Mouse (Mus musculus): ENCODE results near the gene Slc38a9. TPM values are rescaled to one million over a fixed set of nuclear protein-coding genes. Genes with fewer than 3 reads are reported as not detected.

Slc38a9 gene
- polyA plus RNA-seq, 1 experiment = 8.2 TPM

- no peaks in the 10 kb centered on the region for H3K36me3 ChIP-seq (ENCODE audit: control insufficient read depth, insufficient read depth, low read length)
- 0 out of 2 replicates have a peak, but pooled peaks cover 3% of the 10 kb centered on the region for H3K4me1 ChIP-seq (ENCODE audit: control insufficient read depth, insufficient read depth, low read length)
- 36% methylated on average over 1 of the region's 1 CpGs for WGBS
- peak overlapping the region; percentile 85 for H3K27ac ChIP-seq (ENCODE audit: insufficient read depth, low read depth, low read length)
- no peaks in the 10 kb centered on the region for H3K27me3 ChIP-seq (replicated peaks; ENCODE audit: control insufficient read depth, insufficient read depth, low read length)
- peak; percentile 75 for DNase-seq
- TF ChIP-seq POLR2A (IDR thresholded peaks at IDR 0.05; ENCODE audit: low read depth, low read length) (no peak), CTCF (conservative IDR thresholded peaks at IDR 0.05; ENCODE audit: insufficient read depth, insufficient read length, low read depth, low read length) (no peak)
- H3K4me3 ChIP-seq (ENCODE audit: insufficient read depth, low read depth, low read length) = no peak overlapping the region
Measured at GRCm38 (mm10) chr13:112760538-112760881, 100.0 kb downstream of the Slc38a9 start.

GRCm38 (mm10) chr13:112761787-112762186, 101.2 kb downstream of the Slc38a9 start:
- H3K27ac ChIP-seq (ENCODE audit: insufficient read depth, low read depth, low read length) = peak overlapping the region; percentile 96
- WGBS = 32% methylated on average over 1 of the region's 1 CpGs
- H3K27me3 ChIP-seq (replicated peaks; ENCODE audit: control insufficient read depth, insufficient read depth, low read length) = no peaks in the 10 kb centered on the region
- TF ChIP-seq CTCF (conservative IDR thresholded peaks at IDR 0.05; ENCODE audit: insufficient read depth, insufficient read length, low read depth, low read length) (no peak), POLR2A (IDR thresholded peaks at IDR 0.05; ENCODE audit: low read depth, low read length) (no peak)
- H3K4me3 ChIP-seq (ENCODE audit: insufficient read depth, low read depth, low read length) = no peak overlapping the region
- no peaks in the 10 kb centered on the region for H3K36me3 ChIP-seq (ENCODE audit: control insufficient read depth, insufficient read depth, low read length)
- DNase-seq = peak; percentile 79
- 0 out of 2 replicates have a peak, but pooled peaks cover 3% of the 10 kb centered on the region for H3K4me1 ChIP-seq (ENCODE audit: control insufficient read depth, insufficient read depth, low read length)

GRCm38 (mm10) chr13:112762548-112762947, 102.0 kb downstream of the Slc38a9 start:
- WGBS = 22% methylated on average over 4 of the region's 4 CpGs

GRCm38 (mm10) chr13:112763531-112764091, 103.1 kb downstream of the Slc38a9 start:
- 46% methylated on average over 10 of the region's 10 CpGs for WGBS
- H3K4me3 ChIP-seq (ENCODE audit: insufficient read depth, low read depth, low read length) = no peak overlapping the region
- H3K36me3 ChIP-seq (ENCODE audit: control insufficient read depth, insufficient read depth, low read length) = no peaks in the 10 kb centered on the region
- TF ChIP-seq CTCF (conservative IDR thresholded peaks at IDR 0.05; ENCODE audit: insufficient read depth, insufficient read length, low read depth, low read length) = no peak
- no peaks in the 10 kb centered on the region for H3K27me3 ChIP-seq (replicated peaks; ENCODE audit: control insufficient read depth, insufficient read depth, low read length)
- H3K4me1 ChIP-seq (ENCODE audit: control insufficient read depth, insufficient read depth, low read length) = 0 out of 2 replicates have a peak, but pooled peaks cover 3% of the 10 kb centered on the region
- DNase-seq = peak; percentile 88
- H3K27ac ChIP-seq (ENCODE audit: insufficient read depth, low read depth, low read length) = peak overlapping the region; percentile 91

More at GRCm38 (mm10) chr13:112762548-112762947, 102.0 kb downstream of the Slc38a9 start:
- Histone ChIP-seq H3K4me1 (ENCODE audit: control insufficient read depth, insufficient read depth, low read length) (0 out of 2 replicates have a peak, but pooled peaks cover 3% of the 10 kb centered on the region), H3K4me3 (ENCODE audit: insufficient read depth, low read depth, low read length) (no peak overlapping the region), H3K27ac (ENCODE audit: insufficient read depth, low read depth, low read length) (peak overlapping the region; percentile 91), H3K36me3 (ENCODE audit: control insufficient read depth, insufficient read depth, low read length) (no peaks in the 10 kb centered on the region), H3K27me3 (replicated peaks; ENCODE audit: control insufficient read depth, insufficient read depth, low read length) (no peaks in the 10 kb centered on the region)
- no peak for TF ChIP-seq POLR2A (IDR thresholded peaks at IDR 0.05; ENCODE audit: low read depth, low read length)
- TF ChIP-seq CTCF (conservative IDR thresholded peaks at IDR 0.05; ENCODE audit: insufficient read depth, insufficient read length, low read depth, low read length) = no peak
- peak; percentile 68 for DNase-seq

GRCm38 (mm10) chr13:112764556-112764955, 104.0 kb downstream of the Slc38a9 start:
- 59% methylated on average over 5 of the region's 5 CpGs for WGBS
- Histone ChIP-seq H3K27me3 (replicated peaks; ENCODE audit: control insufficient read depth, insufficient read depth, low read length) (no peaks in the 10 kb centered on the region), H3K4me1 (ENCODE audit: control insufficient read depth, insufficient read depth, low read length) (0 out of 2 replicates have a peak, but pooled peaks cover 3% of the 10 kb centered on the region), H3K27ac (ENCODE audit: insufficient read depth, low read depth, low read length) (peak overlapping the region; percentile 94), H3K36me3 (ENCODE audit: control insufficient read depth, insufficient read depth, low read length) (no peaks in the 10 kb centered on the region), H3K4me3 (ENCODE audit: insufficient read depth, low read depth, low read length) (no peak overlapping the region)
- DNase-seq = peak; percentile 89
- TF ChIP-seq CTCF (conservative IDR thresholded peaks at IDR 0.05; ENCODE audit: insufficient read depth, insufficient read length, low read depth, low read length) = no peak
- no peak for TF ChIP-seq POLR2A (IDR thresholded peaks at IDR 0.05; ENCODE audit: low read depth, low read length)

- 72% methylated on average over 3 of the region's 3 CpGs for WGBS
- no peak for TF ChIP-seq POLR2A (IDR thresholded peaks at IDR 0.05; ENCODE audit: low read depth, low read length)
- no peak for TF ChIP-seq CTCF (conservative IDR thresholded peaks at IDR 0.05; ENCODE audit: insufficient read depth, insufficient read length, low read depth, low read length)
- H3K4me1 ChIP-seq (ENCODE audit: control insufficient read depth, insufficient read depth, low read length) = peaks cover 7% of the 10 kb centered on the region; the same call in 1 of the 2 replicates
- no peak overlapping the region for H3K4me3 ChIP-seq (ENCODE audit: insufficient read depth, low read depth, low read length)
- H3K36me3 ChIP-seq (ENCODE audit: control insufficient read depth, insufficient read depth, low read length) = no peaks in the 10 kb centered on the region
- H3K27ac ChIP-seq (ENCODE audit: insufficient read depth, low read depth, low read length) = peak overlapping the region; percentile 94
- peak; percentile 66 for DNase-seq
- H3K27me3 ChIP-seq (replicated peaks; ENCODE audit: control insufficient read depth, insufficient read depth, low read length) = no peaks in the 10 kb centered on the region
Measured at GRCm38 (mm10) chr13:112765654-112766053, 105.1 kb downstream of the Slc38a9 start.

- H3K4me1 ChIP-seq (ENCODE audit: control insufficient read depth, insufficient read depth, low read length) = peaks cover 9% of the 10 kb centered on the region
- WGBS = 18% methylated on average over 11 of the region's 11 CpGs
- H3K4me3 ChIP-seq (ENCODE audit: insufficient read depth, low read depth, low read length) = no peak overlapping the region
- H3K27ac ChIP-seq (ENCODE audit: insufficient read depth, low read depth, low read length) = peak overlapping the region; percentile 91
- peak; percentile 54 for DNase-seq
- H3K36me3 ChIP-seq (ENCODE audit: control insufficient read depth, insufficient read depth, low read length) = no peaks in the 10 kb centered on the region
- no peaks in the 10 kb centered on the region for H3K27me3 ChIP-seq (replicated peaks; ENCODE audit: control insufficient read depth, insufficient read depth, low read length)
- TF ChIP-seq CTCF (conservative IDR thresholded peaks at IDR 0.05; ENCODE audit: insufficient read depth, insufficient read length, low read depth, low read length) (no peak), POLR2A (IDR thresholded peaks at IDR 0.05; ENCODE audit: low read depth, low read length) (no peak)
Measured at GRCm38 (mm10) chr13:112770528-112771328, 110.2 kb downstream of the Slc38a9 start.

All from kidney, adult 2 months (tissue).